Mouse (Mus musculus) erythroid progenitor cell, adult 5-6 weeks (primary cell): Measurements from ENCODE around the gene Tbxas1. TPM values are rescaled to one million over a fixed set of nuclear protein-coding genes. Genes with fewer than 3 reads are reported as not detected.

Experiments used
- ATAC-seq: replicated peaks from 2 replicates; pipeline ENCODE4 v1.8.0; 2016; ENCODE audit warnings: moderate number of reproducible peaks, mild to moderate bottlenecking, moderate TSS enrichment, inconsistent platforms; ENCODE audit not compliant: poor library complexity, low FRiP score, severe bottlenecking
- total RNA-seq, 2 experiments: library from RNA; stranded (forward) in 1 of 2; stranded (reverse) in 1 of 2; fragments of 150-400 nt in 1 of 2; fragments of 186-747, 209-891 nt in 1 of 2; gene quantifications; 2 replicates each; pipeline versions ENCODE4 v1.2.3 to v1.2.4; 2015 to 2017; ENCODE audit warnings: low replicate concordance in 2 of 2

Tbxas1 gene
- total RNA-seq, 2 experiments from 2014 or later = 18.6 to 18.9 TPM

DNA sequence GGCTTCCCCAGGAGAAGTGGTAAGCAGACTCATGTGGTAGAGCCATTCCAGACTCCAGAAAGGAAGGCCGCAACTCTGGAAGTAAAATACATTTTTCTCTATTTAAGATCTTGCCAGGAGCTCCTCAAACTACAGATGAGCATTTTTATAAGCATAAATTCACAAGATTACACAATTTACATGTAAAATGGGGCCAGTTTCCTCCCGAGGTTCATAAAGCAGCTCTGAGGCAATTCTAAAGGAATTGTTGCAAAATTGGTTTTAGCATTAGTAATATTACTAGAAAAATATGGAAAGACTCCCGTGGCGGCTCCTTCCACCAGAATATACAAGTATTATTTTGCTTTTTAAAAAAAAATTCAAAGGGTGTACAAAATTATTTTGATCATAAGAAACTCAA lies 100.7 kb downstream of the Tbxas1 start:
- no peak for ATAC-seq

DNA sequence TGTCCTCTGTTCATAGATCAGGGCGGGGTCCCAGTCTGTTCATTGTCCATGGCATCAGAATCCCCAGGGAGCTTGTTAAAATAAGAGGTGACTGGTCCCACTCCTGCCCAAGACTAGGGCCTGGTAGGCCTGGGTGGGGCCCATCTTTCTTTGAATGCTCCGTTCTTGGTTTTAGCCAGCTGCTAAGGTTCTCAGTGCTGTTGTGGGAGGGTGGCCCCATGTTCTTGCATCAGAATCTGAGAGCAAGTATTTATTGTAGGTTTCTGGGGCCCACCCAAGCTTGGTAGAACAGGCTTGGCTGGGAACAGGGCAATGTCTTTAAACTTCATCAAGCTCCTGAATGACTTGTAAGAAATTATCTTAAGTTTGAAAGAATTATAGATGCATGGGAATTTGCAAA lies 101.2 kb downstream of the Tbxas1 start:
- no peak for ATAC-seq

DNA sequence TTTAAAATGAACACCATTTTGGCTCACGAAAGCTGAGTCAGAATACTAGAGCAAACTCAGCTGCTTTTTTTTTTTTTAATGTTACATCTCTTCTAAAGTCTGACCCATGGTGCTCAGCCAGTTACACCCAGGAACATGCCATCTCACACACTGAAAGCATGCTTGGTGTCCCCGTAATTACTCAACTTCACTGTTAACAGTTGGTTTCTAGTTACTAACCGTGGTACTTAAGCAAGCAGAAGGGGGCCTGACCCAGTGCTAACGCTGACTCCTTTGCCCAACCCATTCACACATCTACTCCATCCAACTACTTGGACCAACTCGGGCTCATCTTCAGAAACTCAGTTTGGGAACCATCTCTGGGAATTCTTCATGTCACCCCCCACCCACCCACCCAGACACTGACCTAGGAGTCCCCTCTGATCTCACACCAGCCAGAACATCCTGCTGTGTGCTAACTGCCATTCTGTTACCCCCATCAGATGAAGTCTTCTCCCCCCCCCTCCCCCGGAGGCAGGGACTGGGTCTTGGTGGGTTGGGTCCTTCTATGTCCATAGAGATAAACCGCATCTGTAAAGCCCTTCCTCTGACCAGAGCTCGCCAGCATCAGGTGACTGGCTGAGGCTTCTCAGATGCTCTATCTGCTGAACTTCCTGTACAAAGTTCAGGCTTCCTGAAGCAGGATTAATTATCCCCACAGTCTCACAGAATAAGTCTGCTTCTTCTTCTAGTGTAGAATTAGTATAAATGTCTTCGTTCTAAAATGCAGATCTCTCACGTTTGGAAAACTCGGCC lies 105.9 kb downstream of the Tbxas1 start:
- no peak for ATAC-seq

DNA sequence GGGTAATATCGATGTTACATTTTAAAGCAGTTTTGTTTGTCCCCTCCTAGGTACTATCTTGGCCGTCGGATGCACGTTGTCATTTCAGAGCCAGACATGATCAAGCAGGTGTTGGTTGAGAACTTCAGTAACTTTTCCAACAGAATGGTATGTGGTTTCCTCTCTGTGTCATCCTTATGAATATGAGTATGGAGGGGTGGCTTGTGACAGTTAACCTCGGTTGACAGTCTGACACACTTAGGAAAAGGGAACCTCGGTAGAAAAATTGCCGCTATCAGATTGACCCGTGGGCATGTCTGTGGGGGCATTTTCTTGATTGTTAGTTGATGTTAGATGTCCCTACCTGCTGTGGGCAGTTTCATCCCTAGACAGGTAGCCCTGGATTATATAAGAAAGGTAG lies 106.9 kb downstream of the Tbxas1 start:
- ATAC-seq = no peak

DNA sequence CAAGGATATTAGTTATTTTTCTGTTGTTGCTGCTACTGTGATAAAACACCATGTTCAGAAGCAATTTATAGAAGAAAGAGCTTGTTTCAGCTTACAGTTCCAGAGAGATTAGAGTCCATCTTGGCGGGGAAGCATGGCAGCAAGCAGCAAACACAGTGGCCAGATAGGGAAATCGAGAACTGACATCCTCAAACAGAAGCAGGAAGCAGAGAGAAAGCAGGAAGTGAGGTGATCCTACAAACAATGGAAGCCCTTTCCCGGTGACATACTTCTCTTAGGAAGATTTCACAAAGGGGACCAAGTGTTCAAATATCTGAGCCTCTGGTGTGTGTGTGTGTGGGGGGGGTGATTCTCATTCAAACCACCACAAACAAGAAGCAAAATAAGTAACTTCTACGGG lies 107.5 kb downstream of the Tbxas1 start:
- no peak for ATAC-seq

DNA sequence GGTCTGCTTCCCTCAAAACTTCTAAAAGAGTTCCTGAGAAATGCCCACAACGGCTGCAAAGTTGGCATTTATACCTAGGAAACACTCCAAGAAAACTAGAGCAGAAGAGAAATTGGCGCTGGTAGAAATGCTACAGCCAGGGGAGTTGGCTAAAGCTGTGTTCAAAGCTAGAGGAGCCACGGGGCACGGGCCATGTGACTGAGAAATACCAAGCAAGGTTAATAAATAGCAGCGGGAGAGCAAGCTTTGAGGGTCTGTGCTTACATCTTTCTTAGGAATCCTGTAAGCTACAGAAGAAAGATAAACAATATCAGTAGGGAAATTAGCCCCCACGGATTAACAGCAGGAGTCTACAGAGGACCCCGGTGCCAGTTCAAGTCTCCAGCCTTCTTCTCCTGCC lies 107.9 kb downstream of the Tbxas1 start:
- ATAC-seq = no peak

DNA sequence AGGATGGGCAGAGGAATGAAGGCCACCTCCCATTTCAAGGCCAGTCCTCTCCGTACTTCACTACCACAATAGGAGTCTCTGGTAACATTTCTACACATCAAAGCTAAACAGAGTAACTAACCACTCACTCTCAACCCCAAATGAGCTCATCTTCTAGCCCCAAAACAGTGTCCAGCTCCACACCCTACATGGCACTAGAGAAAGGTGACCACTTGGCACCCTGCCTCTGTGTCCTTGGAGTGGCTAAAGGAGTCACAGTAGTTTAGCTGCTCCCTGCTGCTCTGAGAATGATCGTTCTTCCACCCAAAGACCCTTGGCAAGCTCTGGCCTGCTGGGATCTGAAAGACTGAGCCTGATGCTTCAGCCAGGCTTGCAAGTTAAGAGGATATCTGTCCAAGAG lies 109.4 kb downstream of the Tbxas1 start:
- no peak for ATAC-seq

DNA sequence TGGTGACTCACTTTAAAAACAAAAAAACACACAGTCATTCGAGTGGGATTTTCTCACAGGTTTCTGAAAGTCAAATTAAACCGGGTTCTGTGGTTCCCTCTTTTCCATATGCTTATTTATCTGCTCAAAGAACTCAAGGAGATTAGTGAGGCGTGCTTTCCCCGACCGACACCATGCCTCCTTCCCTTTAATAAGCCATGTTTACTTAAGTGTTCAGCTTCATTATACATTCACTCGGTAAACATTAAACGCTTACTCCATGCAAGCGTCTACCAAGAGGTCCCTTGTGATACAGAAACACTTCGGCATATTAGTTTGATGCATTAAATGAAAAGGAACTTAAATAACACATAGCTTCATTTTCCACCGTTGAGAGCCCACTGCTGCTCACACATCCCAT lies 111.4 kb downstream of the Tbxas1 start:
- no peak for ATAC-seq

DNA sequence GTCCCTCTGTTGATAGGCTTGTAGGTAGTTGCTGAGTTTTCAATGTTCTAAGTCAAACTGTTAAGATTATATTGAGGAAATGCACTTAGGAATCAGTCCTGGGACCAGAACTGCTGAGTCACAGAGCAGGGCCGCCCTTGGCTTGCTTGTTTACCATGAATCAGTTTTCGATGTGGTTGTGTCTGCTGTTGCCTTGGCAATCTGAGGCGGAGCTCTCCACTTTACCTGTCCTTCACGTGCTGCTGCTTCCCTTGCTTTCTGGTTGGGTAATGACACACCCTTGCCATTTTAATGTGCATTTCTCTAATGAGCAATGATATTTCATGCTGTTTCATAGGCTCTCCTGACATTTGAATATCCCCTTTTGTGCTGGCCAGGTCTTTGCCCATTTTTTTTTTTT lies 116.8 kb downstream of the Tbxas1 start:
- peak; percentile 89 for ATAC-seq

DNA sequence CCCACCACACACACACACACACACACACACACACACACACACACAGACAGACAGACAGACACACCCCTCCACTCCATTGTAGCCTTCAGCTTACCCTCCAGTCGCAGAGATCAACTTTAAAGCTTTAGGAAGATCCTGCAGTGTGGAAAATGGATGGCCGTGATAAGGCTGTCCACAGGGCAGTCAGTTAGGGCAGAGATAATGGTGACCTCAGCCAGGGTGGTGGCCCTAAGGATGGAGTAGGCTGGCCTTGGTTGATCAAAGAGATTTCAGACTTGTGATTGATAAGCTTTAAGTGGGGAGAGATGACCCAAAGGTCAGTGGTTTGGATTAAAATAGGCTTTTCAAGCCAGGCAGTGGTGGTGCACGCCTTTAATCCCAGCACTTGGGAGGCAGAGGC lies 120.6 kb downstream of the Tbxas1 start:
- no peak for ATAC-seq

DNA sequence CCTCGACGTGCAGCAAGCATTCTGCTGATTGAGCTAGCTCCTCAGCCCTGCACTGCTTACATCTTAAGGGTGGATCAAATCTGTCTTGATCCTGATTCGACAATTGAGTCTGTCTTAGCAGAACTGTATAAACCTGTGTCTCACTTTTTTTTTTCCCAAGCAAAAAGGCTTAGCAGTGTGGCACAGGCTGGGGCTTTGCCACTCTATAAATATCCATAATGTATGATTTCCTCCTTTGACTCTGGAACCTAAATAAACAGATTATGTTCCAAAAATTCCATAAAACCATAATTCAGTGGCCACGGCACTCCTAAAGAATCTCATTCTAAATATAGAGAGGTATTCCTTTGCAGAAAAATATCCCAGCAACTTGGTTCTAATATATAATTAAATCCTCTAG lies 122.6 kb downstream of the Tbxas1 start:
- ATAC-seq = no peak

DNA sequence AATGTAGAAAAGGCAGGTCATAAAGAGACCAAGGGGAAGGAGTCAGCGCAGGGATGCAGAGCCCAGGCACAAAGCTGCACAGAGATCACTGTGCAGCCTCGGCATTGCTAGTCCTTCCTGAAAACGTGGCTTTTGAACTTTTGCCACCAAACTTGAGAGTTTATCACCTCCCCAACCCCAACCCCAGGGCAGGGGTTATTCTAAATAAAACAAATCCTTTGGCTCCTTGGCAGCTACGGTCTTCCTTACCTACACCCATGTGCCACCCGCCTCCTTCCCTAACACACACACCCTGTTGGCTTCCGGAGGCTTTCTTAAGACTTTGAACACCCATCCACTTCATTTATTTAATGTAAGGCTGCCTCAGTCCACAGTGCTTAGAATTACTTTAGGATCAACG lies 127.9 kb downstream of the Tbxas1 start:
- ATAC-seq = no peak

DNA sequence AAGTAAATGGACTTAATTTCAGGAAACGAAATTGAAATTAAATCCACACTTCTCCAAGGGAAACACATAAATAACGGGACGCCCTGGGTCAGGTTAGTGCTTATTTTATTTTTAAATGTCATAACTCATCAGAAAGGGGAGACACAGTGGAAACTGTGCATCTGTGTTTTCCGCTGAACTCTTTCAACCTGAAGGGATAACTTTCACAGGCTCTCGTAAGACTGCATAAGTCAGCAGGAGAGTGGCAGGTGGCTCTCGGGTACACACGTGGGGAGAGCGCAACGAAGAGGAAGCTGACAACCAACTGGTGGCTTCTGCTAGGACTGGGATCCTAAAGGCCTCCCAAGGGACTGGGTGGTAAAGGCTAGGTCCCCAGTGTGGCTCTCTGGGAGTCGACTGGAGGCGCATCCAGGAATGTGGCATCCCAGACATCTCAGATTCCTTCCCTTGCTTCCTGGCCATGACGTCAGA lies 128.8 kb downstream of the Tbxas1 start:
- ATAC-seq = no peak

DNA sequence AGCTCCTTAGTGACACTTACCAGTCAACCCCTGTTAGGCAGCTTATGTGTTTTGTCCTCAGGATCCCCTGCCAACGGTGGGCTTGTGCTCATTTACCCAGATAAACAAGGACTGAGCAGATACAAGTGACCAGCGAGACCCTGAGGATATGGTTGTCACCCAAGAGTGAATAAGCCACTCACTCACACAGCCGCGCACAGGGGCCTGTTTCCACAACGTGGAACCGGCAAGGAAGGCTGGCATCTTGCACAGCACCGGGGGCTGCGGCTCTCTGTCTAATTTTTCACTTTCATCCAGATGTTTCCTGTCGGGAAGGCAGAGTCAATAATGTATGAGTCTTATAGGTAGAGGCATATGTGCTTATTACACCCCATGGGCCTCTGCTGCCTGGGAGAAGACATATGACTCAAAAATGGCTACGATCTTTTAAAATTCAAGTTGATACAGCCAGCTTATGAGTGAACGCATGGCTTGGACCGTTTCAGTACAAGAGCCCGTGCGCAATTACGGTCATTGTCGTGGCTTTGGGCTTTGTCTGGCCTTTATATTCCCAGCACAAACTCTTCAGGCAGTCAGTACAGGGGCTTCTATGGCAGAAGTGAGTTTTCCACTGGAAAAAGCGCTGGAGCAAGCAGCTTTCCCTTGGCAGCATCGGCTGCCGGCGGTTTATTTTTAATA lies 130.2 kb downstream of the Tbxas1 start:
- ATAC-seq = no peak

DNA sequence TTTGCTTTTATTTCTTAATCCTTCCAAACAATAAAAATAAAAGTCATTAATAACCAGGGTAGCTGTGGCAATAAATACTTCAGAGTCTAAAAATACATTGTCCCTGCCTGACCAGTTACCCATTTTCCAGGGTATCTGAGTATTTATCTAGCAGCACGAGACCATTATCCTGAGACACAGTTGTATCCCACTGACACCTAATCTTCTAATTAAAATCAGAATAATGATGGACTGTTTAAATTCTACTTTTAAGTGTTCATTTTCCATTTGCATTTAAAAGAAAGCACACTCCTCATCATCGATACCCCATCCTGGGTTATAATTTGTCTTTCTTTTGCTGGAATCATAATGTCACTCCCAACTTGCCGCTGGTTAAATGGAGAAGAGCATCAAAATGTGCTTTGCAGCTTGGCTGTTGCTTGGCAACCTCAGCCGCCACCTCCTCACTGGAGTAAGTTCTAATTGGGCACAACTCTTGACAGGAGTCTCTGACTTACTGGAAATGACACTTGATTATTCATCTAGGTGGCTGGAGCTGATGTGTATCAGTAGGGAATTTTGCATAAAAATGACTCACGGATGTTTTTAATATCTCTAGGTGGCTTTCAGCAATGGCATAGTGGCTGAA lies 130.9 kb downstream of the Tbxas1 start:
- ATAC-seq = no peak

DNA sequence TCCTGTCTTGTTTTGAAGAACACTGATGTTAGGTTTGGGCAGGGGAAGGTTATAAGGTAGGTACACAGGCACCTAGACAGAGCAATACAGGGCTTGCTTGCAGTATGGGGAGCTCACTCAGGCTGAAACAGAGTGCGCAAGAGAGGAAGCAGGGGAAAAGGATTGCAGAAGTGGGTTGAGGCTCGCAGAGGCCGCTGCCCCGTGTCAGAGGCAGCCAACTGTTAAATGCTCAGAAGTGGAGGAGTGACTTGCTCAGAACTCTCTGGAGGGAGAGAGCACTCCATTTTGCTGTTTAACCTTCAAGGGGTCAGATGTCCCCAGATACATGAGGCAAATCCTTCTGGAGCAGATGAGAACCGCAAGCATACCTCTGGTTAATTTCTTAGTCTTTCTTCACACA lies 132.0 kb downstream of the Tbxas1 start:
- no peak for ATAC-seq

DNA sequence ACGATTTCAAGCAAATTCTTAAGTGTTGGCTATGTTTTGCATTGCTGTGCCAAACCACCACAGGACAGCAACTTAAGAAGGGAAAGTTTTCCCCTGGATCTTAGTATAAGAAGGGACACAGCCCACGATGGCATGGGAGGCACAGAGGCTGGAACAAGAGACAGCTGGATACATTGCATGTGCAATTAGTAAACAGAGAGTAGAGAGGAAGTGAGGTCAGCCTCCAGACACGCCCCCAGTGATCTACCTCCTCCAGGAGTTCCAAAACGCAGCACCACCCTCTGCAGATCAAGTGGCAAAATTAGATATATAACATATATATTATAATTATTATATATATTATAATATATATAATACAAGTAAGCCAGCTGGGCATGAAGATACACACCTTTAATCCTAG lies 132.9 kb downstream of the Tbxas1 start:
- ATAC-seq = no peak

DNA sequence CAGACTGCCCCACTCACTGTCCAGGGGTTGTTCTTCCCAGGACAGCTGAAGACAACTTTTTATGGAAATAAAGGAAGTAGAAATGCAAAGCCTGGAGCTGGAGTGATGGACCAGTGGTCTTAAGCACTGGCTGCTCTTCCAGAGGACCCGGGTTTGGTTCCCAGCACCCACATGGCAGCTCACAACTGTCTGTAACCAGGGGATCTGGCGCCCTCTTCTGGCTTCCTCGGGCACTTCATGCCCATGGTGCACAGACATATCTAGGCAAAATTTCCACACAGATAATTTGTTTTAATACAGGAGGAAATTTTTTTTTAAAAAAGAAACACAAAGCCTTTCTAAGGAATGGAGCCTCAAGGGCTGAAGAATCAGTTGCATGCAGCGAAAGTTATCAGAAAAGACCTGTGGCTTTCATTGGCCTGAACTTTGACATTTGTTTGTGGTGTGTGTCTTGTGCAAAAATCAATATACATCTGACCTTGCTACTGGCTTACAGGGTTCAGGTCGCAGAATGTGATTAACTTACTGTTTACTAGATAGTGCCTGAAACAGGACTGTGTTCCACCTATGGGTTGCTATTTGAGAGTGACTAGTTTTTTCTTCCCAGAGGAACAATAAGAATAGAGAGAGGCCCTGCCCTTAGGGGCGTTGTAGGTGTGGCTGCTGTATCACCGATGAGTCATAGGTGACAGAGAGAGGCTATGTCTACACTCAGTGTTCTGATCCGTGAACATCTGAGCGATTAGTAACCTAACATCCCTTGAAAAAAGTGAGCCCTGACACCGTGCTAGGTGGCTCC lies 138.0 kb downstream of the Tbxas1 start:
- ATAC-seq = no peak

DNA sequence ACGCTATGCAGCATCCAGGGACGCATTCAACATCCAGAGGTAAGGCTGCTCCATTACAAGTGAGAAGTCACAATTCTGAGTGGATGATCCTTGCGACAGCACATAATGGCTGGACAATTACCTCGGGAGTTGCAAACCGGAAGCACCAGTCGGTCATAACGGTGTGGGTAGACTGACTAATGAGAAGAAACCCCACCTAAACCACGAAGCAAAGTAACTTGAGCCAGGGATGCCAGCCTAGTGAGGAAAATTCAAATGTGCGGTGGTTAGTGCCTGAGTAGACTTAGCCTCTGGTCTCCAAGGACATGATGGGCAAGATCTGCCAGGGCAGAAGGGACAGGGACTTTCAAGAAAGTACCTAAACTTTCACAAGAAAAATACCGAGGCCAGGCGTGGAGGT lies 142.7 kb downstream of the Tbxas1 start:
- no peak for ATAC-seq

DNA sequence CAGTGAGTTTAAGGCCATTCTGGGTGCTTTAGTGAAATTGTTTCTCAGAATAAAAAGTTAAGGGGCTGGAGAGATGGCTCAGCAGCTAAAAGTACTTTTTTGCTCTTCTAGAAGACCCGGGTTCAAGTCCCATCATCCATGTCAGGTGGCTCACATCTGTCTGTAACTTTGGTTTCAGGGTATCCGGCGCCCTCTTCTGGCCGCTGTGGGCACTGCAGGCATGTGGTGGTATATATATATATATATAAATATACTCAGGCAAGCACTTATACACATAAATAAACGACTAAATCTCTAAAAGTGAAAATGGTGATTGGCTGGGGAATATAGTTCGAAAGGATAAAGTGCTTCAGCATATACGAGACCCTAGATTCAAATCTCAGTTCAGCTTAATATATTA lies 143.6 kb downstream of the Tbxas1 start:
- ATAC-seq = no peak
